Mouse (Mus musculus) intestine, postnatal 0 days (tissue): ENCODE data around the gene Golga7b. TPM values are rescaled to one million over a fixed set of nuclear protein-coding genes. Genes with fewer than 3 reads are reported as not detected.

Experiments
- ATAC-seq: fragments of 200-750 bp; cut with Nextera tagmentation; 2 replicates; pipeline ENCODE4 v1.8.0; 2017; ENCODE audit warnings: mild to moderate bottlenecking, moderate TSS enrichment, moderate library complexity
- H3K27ac ChIP-seq: fragments of 300-500 bp; sonication (generic); 2 replicates; pipeline ENCODE4 v1.5.1; 2014; ENCODE audit warnings: mild to moderate bottlenecking, low read depth, low read length, moderate library complexity
- H3K27me3 ChIP-seq: fragments of 300-500 bp; sonication (generic); replicated peaks from 2 replicates; pipeline ENCODE4 v1.6.1; 2014; ENCODE audit warnings: low read length, mixed read lengths; ENCODE audit not compliant: control insufficient read depth, insufficient read depth
- H3K36me3 ChIP-seq: fragments of 300-500 bp; sonication (generic); 2 replicates; pipeline ENCODE4 v1.6.1; 2014; ENCODE audit warnings: mild to moderate bottlenecking, moderate library complexity; ENCODE audit not compliant: control insufficient read depth, insufficient read depth
- H3K4me1 ChIP-seq: fragments of 300-500 bp; sonication (generic); replicated peaks from 2 replicates; pipeline ENCODE4 v1.6.1; 2014; ENCODE audit warnings: antibody characterized with exemption, low read length, mixed read lengths; ENCODE audit not compliant: control insufficient read depth, insufficient read depth
- H3K4me2 ChIP-seq: fragments of 300-500 bp; sonication (generic); replicated peaks from 2 replicates; pipeline ENCODE4 v1.6.1; 2014; ENCODE audit warnings: low read depth, mild to moderate bottlenecking, moderate library complexity
- H3K4me3 ChIP-seq: fragments of 300-500 bp; sonication (generic); 2 replicates; pipeline ENCODE4 v1.5.1; 2014; ENCODE audit warnings: low read depth, low read length
- H3K9ac ChIP-seq: fragments of 300-500 bp; sonication (generic); 2 replicates; pipeline ENCODE4 v1.6.1; 2014; ENCODE audit warnings: mild to moderate bottlenecking, low read depth, low read length
- H3K9me3 ChIP-seq: fragments of 300-500 bp; sonication (generic); 2 replicates; pipeline ENCODE4 v1.6.1; 2016; ENCODE audit warnings: mixed run types; ENCODE audit not compliant: control insufficient read depth
- CTCF ChIP-seq: sonication (generic); IDR thresholded peaks from 2 replicates; pipeline ENCODE4 v1.5.1; 2016; ENCODE audit warnings: low read depth, mild to moderate bottlenecking, control low read depth, antibody characterized with exemption, moderate library complexity
- WGBS: fragments of 180-500 bp; shearing (Covaris S2); extraction: QIAGEN DNeasy Blood & Tissue Kit; methylation state at CpG from one replicate; pipeline ENCODE4 v1.1.7; 2014; 5-methylcytosine and 5-hydroxymethylcytosine counted together
- microRNA-seq: library from miRNA; unstranded; fragments of <30 nt; microRNA quantifications from one replicate; pipeline ENCODE4, GENCODE M21; 2016
- polyA plus RNA-seq: library from polyadenylated mRNA; unstranded; fragments of >200 nt; fragmentation: Nextera tagmentation; extraction: Ambion mirVana; gene quantifications from 2 replicates; pipeline ENCODE4 v1.2.1, GENCODE M21; 2015

Golga7b gene
- polyA plus RNA-seq, 1 experiment from 2014 or later = 0.86 TPM

DNA sequence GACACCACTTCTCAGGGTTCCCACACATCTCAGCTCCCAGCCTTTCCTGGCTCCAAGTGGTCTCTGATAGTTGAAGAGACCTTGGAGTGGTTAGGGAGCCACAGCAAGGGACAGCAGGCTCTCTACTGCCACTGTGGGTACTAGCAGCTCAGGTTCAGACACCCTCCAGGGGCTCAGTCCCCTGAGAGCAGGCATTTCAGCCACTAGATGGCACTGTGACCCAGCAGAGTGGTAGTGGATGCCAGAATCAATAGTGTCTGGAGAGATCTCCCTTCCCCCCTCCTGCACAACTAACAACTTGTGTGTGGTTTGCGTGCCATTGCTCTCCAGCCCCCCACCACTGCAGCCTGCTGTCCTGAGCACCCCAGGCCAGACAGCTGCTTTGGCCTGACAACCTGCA is 68.5 kb downstream of the Golga7b start:
- no peaks in the 10 kb centered on the region for H3K4me1 ChIP-seq
- TF ChIP-seq CTCF = peak; percentile 96
- no peaks in the 10 kb centered on the region for H3K9me3 ChIP-seq
- WGBS = 0% methylated on average over 1 of the region's 1 CpGs
- H3K4me3 ChIP-seq = no peak overlapping the region
- no peak overlapping the region for H3K4me2 ChIP-seq
- H3K27ac ChIP-seq = no peak overlapping the region
- ATAC-seq = peak; percentile 45; the same call in 1 of the 2 replicates
- 0 out of 2 replicates have a peak, but pooled peaks cover 13% of the 10 kb centered on the region for H3K27me3 ChIP-seq
- no peaks in the 10 kb centered on the region for H3K36me3 ChIP-seq
- no peak overlapping the region for H3K9ac ChIP-seq

DNA sequence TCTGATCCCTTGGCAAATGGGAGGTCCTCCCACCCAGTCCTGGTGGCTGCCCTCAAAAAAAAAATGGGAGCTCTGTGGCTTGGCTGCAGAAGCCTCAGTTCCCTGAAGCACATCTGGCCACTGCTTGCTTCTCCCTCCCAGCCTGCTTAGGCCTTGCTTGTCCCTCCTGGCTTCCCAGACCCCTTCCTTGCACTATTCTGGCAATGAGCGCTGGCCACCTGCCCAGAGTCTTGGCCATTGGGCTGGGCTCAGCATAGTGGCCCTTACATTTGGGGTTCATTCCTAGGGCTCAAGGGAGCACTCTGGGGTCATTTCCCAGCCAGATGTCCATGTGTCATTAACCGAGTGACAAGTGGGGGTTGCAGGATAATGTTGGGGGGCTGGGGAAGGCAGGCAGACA is 69.2 kb downstream of the Golga7b start:
- Histone ChIP-seq H3K27ac (no peak overlapping the region), H3K4me2 (no peak overlapping the region), H3K9ac (no peak overlapping the region), H3K4me3 (no peak overlapping the region), H3K9me3 (no peaks in the 10 kb centered on the region), H3K36me3 (no peaks in the 10 kb centered on the region), H3K4me1 (no peaks in the 10 kb centered on the region), H3K27me3 (0 out of 2 replicates have a peak, but pooled peaks cover 13% of the 10 kb centered on the region)
- no peak for ATAC-seq
- TF ChIP-seq CTCF = no peak
- WGBS = 90% methylated on average over 2 of the region's 2 CpGs

DNA sequence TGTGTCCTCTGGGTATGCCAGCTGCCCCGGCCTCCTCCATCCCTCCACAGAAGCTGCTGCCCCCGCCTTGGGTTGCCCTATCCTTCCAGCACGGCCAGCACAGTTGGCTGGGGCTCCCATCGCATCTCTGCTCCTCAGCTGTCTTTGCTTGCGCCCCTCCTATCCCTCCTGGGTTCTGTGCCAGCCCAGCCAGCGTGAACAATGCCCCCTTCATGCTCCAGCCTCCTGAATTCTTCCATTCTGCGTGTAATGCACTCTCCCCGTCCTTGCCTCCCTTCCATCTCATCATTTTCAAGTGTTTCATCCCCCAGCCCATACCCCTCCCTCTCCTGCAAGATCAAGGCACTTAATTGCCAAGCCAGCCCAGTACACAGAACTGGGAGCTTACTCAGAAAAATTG is 69.6 kb downstream of the Golga7b start:
- H3K4me1 ChIP-seq = no peaks in the 10 kb centered on the region
- no peak overlapping the region for H3K9ac ChIP-seq
- H3K36me3 ChIP-seq = no peaks in the 10 kb centered on the region
- no peak overlapping the region for H3K4me2 ChIP-seq
- 0 out of 2 replicates have a peak, but pooled peaks cover 13% of the 10 kb centered on the region for H3K27me3 ChIP-seq
- H3K4me3 ChIP-seq = no peak overlapping the region
- WGBS = 64% methylated on average over 8 of the region's 8 CpGs
- ATAC-seq = no peak
- no peak for TF ChIP-seq CTCF
- H3K27ac ChIP-seq = no peak overlapping the region
- no peaks in the 10 kb centered on the region for H3K9me3 ChIP-seq

DNA sequence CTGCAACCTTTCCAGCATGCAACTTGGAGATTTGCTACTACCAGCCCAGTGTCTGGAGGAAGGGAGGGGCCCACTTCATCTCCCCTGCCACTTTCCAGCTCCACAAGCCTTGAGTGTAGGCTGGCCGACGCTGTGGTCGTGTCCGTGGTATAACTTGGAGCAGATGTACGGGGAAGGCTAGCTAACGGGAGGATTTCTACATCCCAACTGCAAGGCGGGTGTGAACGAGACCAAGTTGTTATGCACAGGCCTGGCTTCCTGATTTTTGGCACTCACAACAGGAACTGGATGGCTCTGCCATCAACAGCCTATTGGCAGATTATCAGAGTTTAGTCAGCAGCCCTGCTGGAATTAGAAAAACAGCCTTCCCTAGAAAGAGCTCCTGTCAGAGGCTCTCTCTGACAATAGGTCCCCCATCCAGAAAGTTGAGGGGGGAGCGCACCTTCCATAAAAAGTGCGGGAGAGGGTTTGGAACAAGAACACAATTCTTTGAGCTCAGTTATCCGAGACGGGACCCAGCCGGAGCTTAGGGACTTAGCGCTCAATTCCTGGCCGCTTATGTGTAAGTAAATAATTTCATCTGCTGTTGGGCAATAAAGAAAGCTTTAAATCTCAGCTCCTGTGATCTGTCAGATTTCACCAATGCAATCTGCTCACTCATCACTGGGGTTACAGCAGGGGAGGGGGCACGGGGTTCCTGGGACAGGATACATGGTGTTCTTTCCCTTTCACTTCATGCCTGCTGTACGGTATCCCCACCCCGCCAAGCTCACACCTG is 70.5 kb downstream of the Golga7b start:
- WGBS = 43% methylated on average over 18 of the region's 18 CpGs
- Histone ChIP-seq H3K4me2 (no peak overlapping the region), H3K27ac (no peak overlapping the region), H3K36me3 (no peaks in the 10 kb centered on the region), H3K27me3 (0 out of 2 replicates have a peak, but pooled peaks cover 13% of the 10 kb centered on the region), H3K4me3 (no peak overlapping the region), H3K9ac (no peak overlapping the region), H3K9me3 (no peaks in the 10 kb centered on the region), H3K4me1 (no peaks in the 10 kb centered on the region)
- no peak for TF ChIP-seq CTCF
- no peak for ATAC-seq

Small RNA genes lying within 50 kb of the gene (microRNA-seq; reads per million reads assigned to microRNA genes)
- gene Gm26339 = not detected
- 1.1 reads per million for gene Mir3085

Other genes starting within 250 kb of the Golga7b start
- gene Ankrd2, start 211.6 kb upstream of the Golga7b start, polyA plus RNA-seq = 0.42 TPM in 1 of 2 replicates, not detected in the other
- 16.2 and 17.6 TPM in 2 replicates for gene Hoga1, start 202.0 kb upstream of the Golga7b start, polyA plus RNA-seq
- gene 4933411K16Rik, start 195.3 kb upstream of the Golga7b start, polyA plus RNA-seq = 0.08 TPM in 1 of 2 replicates, not detected in the other
- 14.5 and 15.9 TPM in 2 replicates for gene Morn4, start 161.2 kb upstream of the Golga7b start, polyA plus RNA-seq
- gene Pi4k2a, start 157.1 kb upstream of the Golga7b start, polyA plus RNA-seq = 47.2 and 52.2 TPM in 2 replicates
- gene Avpi1, start 118.5 kb upstream of the Golga7b start, polyA plus RNA-seq = 39.8 and 40.5 TPM in 2 replicates
- gene Marveld1, start 100.2 kb upstream of the Golga7b start, polyA plus RNA-seq = 9.0 and 9.6 TPM in 2 replicates
- gene Zfyve27, start 83.6 kb upstream of the Golga7b start, polyA plus RNA-seq = 13.3 and 14.7 TPM in 2 replicates
- gene Sfrp5, start 45.3 kb upstream of the Golga7b start, polyA plus RNA-seq = 0.27 and 0.58 TPM in 2 replicates
- 4.2 and 4.3 TPM in 2 replicates for gene Crtac1, start 184.2 kb downstream of the Golga7b start, polyA plus RNA-seq